In the genomic region with DNA sequence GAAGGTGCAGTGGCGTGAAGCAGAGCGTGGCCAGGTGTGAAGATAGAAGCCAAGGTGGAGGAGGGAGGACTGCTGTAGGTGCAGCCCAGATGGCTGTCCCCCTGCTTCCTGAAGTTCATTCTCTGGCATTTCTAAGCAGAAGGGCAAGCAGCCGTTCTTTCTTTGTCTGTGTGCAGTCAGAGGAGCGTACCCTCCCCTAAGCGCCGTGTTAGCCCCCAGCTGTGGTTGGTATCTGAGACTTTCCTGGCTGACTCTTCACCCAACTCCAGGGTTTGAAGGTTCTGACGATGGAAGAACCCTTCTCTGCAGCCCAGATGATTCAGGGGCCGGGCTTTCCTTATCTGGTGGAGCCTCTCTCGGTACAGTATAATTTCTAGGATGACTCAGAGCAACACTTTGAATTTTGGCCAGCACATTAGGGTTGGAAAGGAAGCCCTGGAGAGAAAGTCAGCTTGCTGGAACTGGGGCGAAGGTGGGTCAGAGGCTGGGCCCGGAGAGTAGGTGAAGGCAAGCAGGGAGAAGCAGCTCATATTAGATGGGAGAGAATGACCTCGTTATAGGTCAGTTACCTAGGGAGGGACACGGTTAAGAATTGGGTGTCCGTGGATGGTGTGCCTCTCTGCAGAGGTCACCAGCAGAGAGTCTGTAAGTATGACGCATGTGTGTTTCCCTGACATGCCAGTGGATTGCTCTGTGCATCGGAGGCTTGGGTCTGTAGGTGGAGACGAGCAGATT, we compare ENCODE assay signal across 8 mouse cellular contexts. TPM values are rescaled to one million over a fixed set of nuclear protein-coding genes. Genes with fewer than 3 reads are reported as not detected.
DNase-seq lines count a peak whose midpoint lies in the region; ATAC-seq lines count a peak whose summit lies in the region.

No protein-coding gene starts in this region.

- H3K4me1 ChIP-seq in heart, embryonic 13.5 days, result peaks cover 81% of the 10 kb centered on the region
- H3K4me1 ChIP-seq in liver, embryonic 13.5 days (replicated peaks), result peaks cover 80% of the 10 kb centered on the region
- H3K4me1 ChIP-seq in stomach, embryonic 16.5 days (ENCODE audit: control insufficient read depth, insufficient read depth, low read length), result peaks cover 34% of the 10 kb centered on the region

- peak overlapping the region; percentile 78 for H3K9ac ChIP-seq in heart, embryonic 13.5 days
- H3K9ac ChIP-seq in liver, embryonic 13.5 days, result peak overlapping the region; percentile 57
- H3K9ac ChIP-seq in stomach, embryonic 16.5 days (ENCODE audit: low read length), result peak overlapping the region; percentile 33; the same call in 1 of the 2 replicates

- no peak for DNase-seq in cerebellum, postnatal 4 days (ENCODE audit: low spot score in 2 of 2)
- DNase-seq in 3134 (ENCODE audit: extremely low read depth, insufficient read length, low spot score), result peak; percentile 45
- DNase-seq in cerebellum, adult 18-20 months, result peak; percentile 52 to 59
- no peak for DNase-seq in liver, embryonic 13.5 days
- DNase-seq in gastrocnemius, postnatal 36 days, result no peak

- H3K9me3 ChIP-seq in heart, embryonic 13.5 days, result no peaks in the 10 kb centered on the region
- no peaks in the 10 kb centered on the region for H3K9me3 ChIP-seq in liver, embryonic 13.5 days (replicated peaks)
- H3K9me3 ChIP-seq in stomach, embryonic 16.5 days (replicated peaks; ENCODE audit: control insufficient read depth, low read length), result no peaks in the 10 kb centered on the region

- 32% methylated on average over 17 of the region's 17 CpGs for WGBS in heart, embryonic 13.5 days
- WGBS in liver, embryonic 13.5 days (ENCODE audit: insufficient replicate concordance), result 45% methylated on average over 17 of the region's 17 CpGs
- 59% methylated on average over 17 of the region's 17 CpGs for WGBS in stomach, embryonic 16.5 days

- peak overlapping the region; percentile 61 for H3K4me2 ChIP-seq in heart, embryonic 13.5 days
- peak overlapping the region; percentile 68 for H3K4me2 ChIP-seq in liver, embryonic 13.5 days
- H3K4me2 ChIP-seq in stomach, embryonic 16.5 days (ENCODE audit: low read depth, low read length), result no peak overlapping the region

- ATAC-seq in cerebellum, adult (ENCODE audit: insufficient number of reproducible peaks, low FRiP score, low TSS enrichment), result peak; percentile 73
- ATAC-seq in heart, embryonic 13.5 days (ENCODE audit: extremely low read depth, insufficient number of reproducible peaks, low FRiP score, low TSS enrichment), result no peak
- ATAC-seq in liver, embryonic 13.5 days (ENCODE audit: low read depth), result peak; percentile 57
- 0 out of 2 replicates have a peak, but pooled peaks have one; percentile 27 for ATAC-seq in stomach, embryonic 16.5 days (ENCODE audit: insufficient read depth, low FRiP score)

- peak overlapping the region; percentile 17 for H3K4me3 ChIP-seq in heart, embryonic 13.5 days
- H3K4me3 ChIP-seq in liver, embryonic 13.5 days (replicated peaks), result peak overlapping the region; percentile 34
- H3K4me3 ChIP-seq in stomach, embryonic 16.5 days (replicated peaks; ENCODE audit: low read length), result no peak overlapping the region

- peaks cover 5% of the 10 kb centered on the region; the same call in 1 of the 2 replicates for H3K36me3 ChIP-seq in heart, embryonic 13.5 days
- H3K36me3 ChIP-seq in liver, embryonic 13.5 days, result 0 out of 2 replicates have a peak, but pooled peaks cover 2% of the 10 kb centered on the region
- H3K36me3 ChIP-seq in stomach, embryonic 16.5 days (ENCODE audit: control insufficient read depth, insufficient read depth, low read length), result no peaks in the 10 kb centered on the region

- H3K27ac ChIP-seq in heart, embryonic 13.5 days (replicated peaks), result peak overlapping the region; percentile 93
- H3K27ac ChIP-seq in liver, embryonic 13.5 days, result peak overlapping the region; percentile 85
- H3K27ac ChIP-seq in stomach, embryonic 16.5 days (ENCODE audit: low read length), result peak overlapping the region; percentile 53

- intact Hi-C loops in gastrocnemius, postnatal 36 days (cut with DNase I), result no loop called here

- no peaks in the 10 kb centered on the region for H3K27me3 ChIP-seq in heart, embryonic 13.5 days (replicated peaks)
- H3K27me3 ChIP-seq in liver, embryonic 13.5 days, result no peaks in the 10 kb centered on the region
- no peaks in the 10 kb centered on the region for H3K27me3 ChIP-seq in stomach, embryonic 16.5 days (ENCODE audit: control insufficient read depth, insufficient read depth, low read length)

RNA-seq across cellular contexts. Expression of a gene that starts 23.9 kb away (rescaled TPM):
- polyA plus RNA-seq in heart, embryonic 13.5 days (2015; fragmentation: Nextera tagmentation; extraction: Ambion mirVana), result 12.5 and 12.9 TPM in 2 replicates
- polyA plus RNA-seq in liver, embryonic 13.5 days (2015; fragmentation: Nextera tagmentation; extraction: Ambion mirVana), result 8.9 and 9.8 TPM in 2 replicates
- polyA plus RNA-seq in stomach, embryonic 16.5 days (2015; fragmentation: Nextera tagmentation; extraction: Ambion mirVana), result 13.1 and 13.8 TPM in 2 replicates
- 100 to 1,000 TPM; 100 to 121 TPM for total RNA-seq in gastrocnemius, postnatal 36 days (2021)

Comparison
In these comparisons a context has a peak if more than half of its experiments do, and no peak if none do; other contexts are left out.
1. DNase-seq: peak in 3134 (single experiment) and cerebellum, adult 18-20 months (2 of 2); none in cerebellum, postnatal 4 days (0 of 2), liver, embryonic 13.5 days (single experiment) and gastrocnemius, postnatal 36 days (0 of 2).
2. Peak in every context shown above with its lines, with median percentiles within 50 percentile points of each other: H3K27ac ChIP-seq and H3K9ac ChIP-seq.